Mouse (Mus musculus): ENCODE data around the gene Cops3. TPM values are rescaled to one million over a fixed set of nuclear protein-coding genes. Genes with fewer than 3 reads are reported as not detected.

The Cops3 gene
- polyA plus RNA-seq, 1 experiment = 48.1 TPM

GRCm38 (mm10) chr11:59814936-59815335 lies 24.7 kb downstream of the Cops3 start:
- no peak overlapping the region for H3K27ac ChIP-seq (ENCODE audit: insufficient read depth, low read length)
- no peak for TF ChIP-seq POLR2A (IDR thresholded peaks at IDR 0.05; ENCODE audit: extremely low read depth, insufficient read depth, low read length)
- TF ChIP-seq CTCF (IDR thresholded peaks at IDR 0.05; ENCODE audit: extremely low read depth, insufficient read depth, low read length) = no peak
- H3K4me3 ChIP-seq (ENCODE audit: insufficient read depth, low read length) = no peak overlapping the region
- no peaks in the 10 kb centered on the region for H3K4me1 ChIP-seq (ENCODE audit: control insufficient read depth, insufficient read depth, low read length)

GRCm38 (mm10) chr11:59814311-59814710 lies 25.3 kb downstream of the Cops3 start:
- Histone ChIP-seq H3K4me3 (ENCODE audit: insufficient read depth, low read length) (no peak overlapping the region), H3K4me1 (ENCODE audit: control insufficient read depth, insufficient read depth, low read length) (no peaks in the 10 kb centered on the region), H3K27ac (ENCODE audit: insufficient read depth, low read length) (no peak overlapping the region)
- no peak for TF ChIP-seq CTCF (IDR thresholded peaks at IDR 0.05; ENCODE audit: extremely low read depth, insufficient read depth, low read length)
- no peak for TF ChIP-seq POLR2A (IDR thresholded peaks at IDR 0.05; ENCODE audit: extremely low read depth, insufficient read depth, low read length)

- no peak for TF ChIP-seq POLR2A (IDR thresholded peaks at IDR 0.05; ENCODE audit: extremely low read depth, insufficient read depth, low read length)
- no peak for TF ChIP-seq CTCF (IDR thresholded peaks at IDR 0.05; ENCODE audit: extremely low read depth, insufficient read depth, low read length)
These were observed 26.4 kb downstream of the Cops3 start for GRCm38 (mm10) chr11:59813276-59813675.

GRCm38 (mm10) chr11:59811211-59811610 lies 28.4 kb downstream of the Cops3 start:
- TF ChIP-seq POLR2A (IDR thresholded peaks at IDR 0.05; ENCODE audit: extremely low read depth, insufficient read depth, low read length) (no peak), CTCF (IDR thresholded peaks at IDR 0.05; ENCODE audit: extremely low read depth, insufficient read depth, low read length) (no peak)
- no peak overlapping the region for H3K4me3 ChIP-seq (ENCODE audit: insufficient read depth, low read length)
- peaks cover 8% of the 10 kb centered on the region for H3K4me1 ChIP-seq (ENCODE audit: control insufficient read depth, insufficient read depth, low read length)
- H3K27ac ChIP-seq (ENCODE audit: insufficient read depth, low read length) = no peak overlapping the region

More at GRCm38 (mm10) chr11:59813276-59813675, 26.4 kb downstream of the Cops3 start:
- no peak overlapping the region for H3K4me3 ChIP-seq (ENCODE audit: insufficient read depth, low read length)
- no peak overlapping the region for H3K27ac ChIP-seq (ENCODE audit: insufficient read depth, low read length)
- peaks cover 3% of the 10 kb centered on the region; the same call in 1 of the 2 replicates for H3K4me1 ChIP-seq (ENCODE audit: control insufficient read depth, insufficient read depth, low read length)

GRCm38 (mm10) chr11:59810480-59811158 lies 29.0 kb downstream of the Cops3 start:
- peak overlapping the region; percentile 98 for H3K4me3 ChIP-seq (ENCODE audit: insufficient read depth, low read length)
- peaks cover 8% of the 10 kb centered on the region for H3K4me1 ChIP-seq (ENCODE audit: control insufficient read depth, insufficient read depth, low read length)
- TF ChIP-seq POLR2A (IDR thresholded peaks at IDR 0.05; ENCODE audit: extremely low read depth, insufficient read depth, low read length) (no peak), CTCF (IDR thresholded peaks at IDR 0.05; ENCODE audit: extremely low read depth, insufficient read depth, low read length) (no peak)
- no peak overlapping the region for H3K27ac ChIP-seq (ENCODE audit: insufficient read depth, low read length)

- Histone ChIP-seq H3K4me3 (ENCODE audit: insufficient read depth, low read length) (peak within 1 kb of the TSS; percentile 98), H3K4me1 (ENCODE audit: control insufficient read depth, insufficient read depth, low read length) (peaks cover 8% of the 10 kb centered on the region), H3K27ac (ENCODE audit: insufficient read depth, low read length) (peak within 1 kb of the TSS; percentile 100)
- no peak for TF ChIP-seq CTCF (IDR thresholded peaks at IDR 0.05; ENCODE audit: extremely low read depth, insufficient read depth, low read length)
- peak; percentile 97 for TF ChIP-seq POLR2A (IDR thresholded peaks at IDR 0.05; ENCODE audit: extremely low read depth, insufficient read depth, low read length)
These were observed 29.8 kb downstream of the Cops3 start, which contains the start of gene Flcn for GRCm38 (mm10) chr11:59809670-59810474. Gene Flcn (minus strand): TSS chr11:59810016.

- Histone ChIP-seq H3K4me1 (ENCODE audit: control insufficient read depth, insufficient read depth, low read length) (peaks cover 8% of the 10 kb centered on the region), H3K27ac (ENCODE audit: insufficient read depth, low read length) (peak overlapping the region; percentile 100), H3K4me3 (ENCODE audit: insufficient read depth, low read length) (peak overlapping the region; percentile 98)
- TF ChIP-seq POLR2A (IDR thresholded peaks at IDR 0.05; ENCODE audit: extremely low read depth, insufficient read depth, low read length) (no peak), CTCF (IDR thresholded peaks at IDR 0.05; ENCODE audit: extremely low read depth, insufficient read depth, low read length) (no peak)
These were observed 30.5 kb downstream of the Cops3 start for GRCm38 (mm10) chr11:59809071-59809669.

- H3K4me1 ChIP-seq (ENCODE audit: control insufficient read depth, insufficient read depth, low read length) = peaks cover 8% of the 10 kb centered on the region
- no peak for TF ChIP-seq POLR2A (IDR thresholded peaks at IDR 0.05; ENCODE audit: extremely low read depth, insufficient read depth, low read length)
- TF ChIP-seq CTCF (IDR thresholded peaks at IDR 0.05; ENCODE audit: extremely low read depth, insufficient read depth, low read length) = 0 out of 2 replicates have a peak, but pooled peaks have one; percentile 10
- peak overlapping the region; percentile 98 for H3K4me3 ChIP-seq (ENCODE audit: insufficient read depth, low read length)
- H3K27ac ChIP-seq (ENCODE audit: insufficient read depth, low read length) = no peak overlapping the region
These were observed 31.3 kb downstream of the Cops3 start for GRCm38 (mm10) chr11:59808170-59808960.

- Histone ChIP-seq H3K4me3 (ENCODE audit: insufficient read depth, low read length) (no peak overlapping the region), H3K27ac (ENCODE audit: insufficient read depth, low read length) (no peak overlapping the region), H3K4me1 (ENCODE audit: control insufficient read depth, insufficient read depth, low read length) (peaks cover 8% of the 10 kb centered on the region)
- TF ChIP-seq POLR2A (IDR thresholded peaks at IDR 0.05; ENCODE audit: extremely low read depth, insufficient read depth, low read length) (no peak), CTCF (IDR thresholded peaks at IDR 0.05; ENCODE audit: extremely low read depth, insufficient read depth, low read length) (no peak)
These were observed 34.0 kb downstream of the Cops3 start for GRCm38 (mm10) chr11:59805656-59806055.
